Mouse (Mus musculus): ENCODE measurements around the gene Tle4. TPM values are rescaled to one million over a fixed set of nuclear protein-coding genes. Genes with fewer than 3 reads are reported as not detected.

The Tle4 gene
- total and polyA plus RNA-seq, 3 experiments = 5.8 to 10.3 (median 8.5) TPM

DNA sequence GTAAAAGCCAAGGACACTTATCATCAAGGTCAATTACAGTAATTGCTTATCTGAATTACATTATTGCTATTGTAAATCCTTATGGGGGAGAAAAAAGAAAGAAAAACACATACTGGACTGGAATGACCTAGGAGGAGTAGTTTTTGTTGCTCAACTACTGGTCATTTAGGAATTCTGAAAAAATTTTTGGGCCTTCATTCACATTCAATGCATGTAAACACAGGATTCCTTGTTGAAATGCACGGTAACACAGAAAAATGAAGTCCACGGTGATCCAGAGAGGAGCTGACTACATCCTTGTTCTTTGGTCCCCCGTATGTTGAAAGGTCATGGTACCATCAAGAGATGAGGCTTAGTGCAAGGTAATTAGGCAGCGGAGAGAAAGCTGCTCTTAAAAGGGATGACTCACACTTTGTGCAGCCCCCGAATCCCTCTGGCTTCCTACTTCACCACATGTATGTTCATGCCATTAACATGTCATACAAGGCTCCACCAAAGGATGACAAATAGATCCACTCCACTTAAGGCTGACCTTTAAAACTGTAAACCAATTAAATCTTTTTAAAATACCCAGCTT, 115.2 kb downstream of the Tle4 start:
- Histone ChIP-seq H3K27ac (no peak overlapping the region), H3K4me3 (no peak overlapping the region), H3K36me3 (ENCODE audit: control insufficient read depth, insufficient read depth, low read length) (no peaks in the 10 kb centered on the region), H3K79me2 (replicated peaks; ENCODE audit: control insufficient read depth, insufficient read depth, low read length) (no peaks in the 10 kb centered on the region), H3K27me3 (ENCODE audit: control insufficient read depth, insufficient read depth, low read length) (no peaks in the 10 kb centered on the region), H3K4me1 (ENCODE audit: control insufficient read depth, insufficient read depth, low read length) (no peaks in the 10 kb centered on the region), H3K9ac (ENCODE audit: low read depth, low read length) (no peak overlapping the region)
- TF ChIP-seq CTCF (IDR thresholded peaks at IDR 0.05) (no peak), POLR2A (IDR thresholded peaks at IDR 0.05; ENCODE audit: insufficient read depth, low read depth, low read length) (no peak), EP300 (IDR thresholded peaks at IDR 0.05; ENCODE audit: insufficient read depth, low read depth, low read length) (no peak)
- WGBS = 92% methylated on average over 5 of the region's 5 CpGs
- DNase-seq = no peak
- intact Hi-C loops (cut with DNase I) = no loop called here

DNA sequence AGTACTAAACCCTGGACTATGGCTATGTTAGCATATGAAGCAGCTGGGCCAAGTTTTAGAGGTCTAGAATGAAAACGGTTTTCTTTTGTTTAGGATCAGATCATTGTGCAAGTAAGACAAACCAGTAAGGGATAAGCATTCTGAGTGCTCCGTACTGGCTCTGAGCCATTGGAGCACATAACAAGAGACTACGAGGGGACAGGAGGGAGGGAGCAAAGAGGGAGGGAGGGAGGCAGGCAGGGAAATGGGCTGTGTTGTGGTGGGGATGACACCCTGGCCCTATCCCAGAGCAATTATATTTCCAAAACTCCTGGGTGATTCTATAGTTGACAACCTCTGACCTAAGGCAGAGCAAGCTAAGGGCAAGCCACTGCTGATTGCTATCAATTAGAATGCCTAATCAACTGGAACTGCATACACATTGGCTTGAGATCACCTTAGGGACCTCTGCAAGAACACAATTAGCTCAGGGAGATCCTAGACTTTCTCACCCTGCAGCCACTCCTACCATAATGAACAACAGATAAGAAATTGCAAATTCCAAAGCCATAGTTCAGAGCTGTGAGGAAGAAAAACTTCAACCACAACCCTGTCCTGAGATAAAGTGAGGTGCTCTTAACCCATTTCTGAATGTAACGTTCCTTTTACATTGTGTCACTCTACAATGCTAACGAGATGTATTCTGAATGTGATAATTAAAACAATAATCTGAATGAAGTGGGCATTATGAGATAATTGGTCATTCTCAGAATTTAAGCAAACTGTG, 115.9 kb downstream of the Tle4 start:
- Histone ChIP-seq H3K4me3 (no peak overlapping the region), H3K4me1 (ENCODE audit: control insufficient read depth, insufficient read depth, low read length) (no peaks in the 10 kb centered on the region), H3K9ac (ENCODE audit: low read depth, low read length) (no peak overlapping the region), H3K79me2 (replicated peaks; ENCODE audit: control insufficient read depth, insufficient read depth, low read length) (no peaks in the 10 kb centered on the region), H3K27ac (no peak overlapping the region), H3K27me3 (ENCODE audit: control insufficient read depth, insufficient read depth, low read length) (no peaks in the 10 kb centered on the region), H3K36me3 (ENCODE audit: control insufficient read depth, insufficient read depth, low read length) (no peaks in the 10 kb centered on the region)
- DNase-seq = no peak
- intact Hi-C loops (cut with DNase I) = no loop called here
- TF ChIP-seq CTCF (IDR thresholded peaks at IDR 0.05) = no peak
- TF ChIP-seq EP300 (IDR thresholded peaks at IDR 0.05; ENCODE audit: insufficient read depth, low read depth, low read length) = no peak
- no peak for TF ChIP-seq POLR2A (IDR thresholded peaks at IDR 0.05; ENCODE audit: insufficient read depth, low read depth, low read length)
- 50% methylated on average over 5 of the region's 5 CpGs for WGBS

DNA sequence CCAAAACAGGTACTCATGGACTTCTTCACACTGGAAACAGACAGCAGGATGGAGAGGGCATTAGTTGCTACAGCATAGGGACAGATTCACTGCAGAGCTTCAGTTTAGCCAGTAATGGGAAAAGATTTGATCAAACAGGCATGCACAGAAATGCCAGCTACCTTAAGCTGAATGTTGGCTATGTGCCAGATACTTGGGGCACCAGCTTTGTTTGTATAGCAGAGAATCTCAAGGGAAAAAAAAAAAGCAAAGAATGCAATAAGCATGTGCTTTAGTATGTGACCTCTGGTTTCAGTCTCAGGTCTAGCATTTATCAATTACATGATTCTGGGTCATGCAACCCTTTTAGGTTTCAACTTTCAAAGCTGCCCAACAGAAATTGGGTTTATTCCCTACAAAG, 118.1 kb downstream of the Tle4 start:
- H3K36me3 ChIP-seq (ENCODE audit: control insufficient read depth, insufficient read depth, low read length) = no peaks in the 10 kb centered on the region
- no peaks in the 10 kb centered on the region for H3K4me1 ChIP-seq (ENCODE audit: control insufficient read depth, insufficient read depth, low read length)
- no peaks in the 10 kb centered on the region for H3K79me2 ChIP-seq (replicated peaks; ENCODE audit: control insufficient read depth, insufficient read depth, low read length)
- TF ChIP-seq POLR2A (IDR thresholded peaks at IDR 0.05; ENCODE audit: insufficient read depth, low read depth, low read length) (no peak), EP300 (IDR thresholded peaks at IDR 0.05; ENCODE audit: insufficient read depth, low read depth, low read length) (no peak), CTCF (IDR thresholded peaks at IDR 0.05) (no peak)
- H3K27me3 ChIP-seq (ENCODE audit: control insufficient read depth, insufficient read depth, low read length) = no peaks in the 10 kb centered on the region
- no peak overlapping the region for H3K4me3 ChIP-seq
- no peak overlapping the region for H3K27ac ChIP-seq
- H3K9ac ChIP-seq (ENCODE audit: low read depth, low read length) = no peak overlapping the region
- DNase-seq = no peak
- intact Hi-C loops (cut with DNase I) = no loop called here

DNA sequence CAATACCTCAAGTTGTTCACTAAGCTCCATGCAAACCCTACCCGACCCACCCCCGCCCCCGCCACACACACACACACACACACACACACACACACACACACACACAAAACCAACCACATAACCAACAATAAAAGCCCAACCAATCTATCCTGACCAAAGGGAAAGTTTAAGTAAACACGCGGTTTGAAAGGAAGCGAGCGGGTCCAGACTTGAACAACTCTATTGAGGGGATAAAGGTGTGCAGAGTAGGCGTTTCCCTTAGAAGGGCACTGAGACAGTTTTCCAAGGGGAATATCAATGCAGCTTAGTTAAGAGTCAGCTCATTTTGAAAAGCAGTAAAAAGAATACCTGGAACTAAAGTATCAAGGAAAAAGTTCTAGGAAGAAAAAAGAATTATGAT, 128.5 kb downstream of the Tle4 start:
- H3K27ac ChIP-seq = no peak overlapping the region
- no peak for DNase-seq
- intact Hi-C loops (cut with DNase I) = no loop called here
- no peak overlapping the region for H3K9ac ChIP-seq (ENCODE audit: low read depth, low read length)
- H3K79me2 ChIP-seq (replicated peaks; ENCODE audit: control insufficient read depth, insufficient read depth, low read length) = no peaks in the 10 kb centered on the region
- H3K27me3 ChIP-seq (ENCODE audit: control insufficient read depth, insufficient read depth, low read length) = no peaks in the 10 kb centered on the region
- H3K4me3 ChIP-seq = no peak overlapping the region
- TF ChIP-seq CTCF (IDR thresholded peaks at IDR 0.05) (no peak), EP300 (IDR thresholded peaks at IDR 0.05; ENCODE audit: insufficient read depth, low read depth, low read length) (no peak), POLR2A (IDR thresholded peaks at IDR 0.05; ENCODE audit: insufficient read depth, low read depth, low read length) (no peak)
- 91% methylated on average over 8 of the region's 8 CpGs for WGBS
- no peaks in the 10 kb centered on the region for H3K4me1 ChIP-seq (ENCODE audit: control insufficient read depth, insufficient read depth, low read length)
- no peaks in the 10 kb centered on the region for H3K36me3 ChIP-seq (ENCODE audit: control insufficient read depth, insufficient read depth, low read length)

DNA sequence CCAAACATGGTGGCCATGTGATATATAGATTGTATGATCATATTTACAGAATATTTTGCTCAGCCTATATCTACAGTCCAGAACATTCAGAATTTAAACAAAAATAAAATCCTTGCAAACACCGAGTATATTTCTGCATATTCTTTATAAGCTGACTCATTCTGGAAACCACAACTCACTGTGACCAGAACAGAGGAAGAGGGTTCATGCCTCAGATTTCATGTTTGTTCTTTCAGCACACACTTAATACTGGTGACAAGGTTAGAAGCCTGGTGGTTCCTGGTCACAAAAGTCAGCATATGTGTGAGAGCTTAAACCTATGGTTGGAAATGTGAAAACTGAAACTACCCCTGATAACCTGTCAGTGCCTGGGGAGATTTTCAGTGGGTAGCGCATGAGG, 129.1 kb downstream of the Tle4 start:
- WGBS = 92% methylated on average over 2 of the region's 2 CpGs
- intact Hi-C loops (cut with DNase I) = no loop called here
- Histone ChIP-seq H3K4me3 (no peak overlapping the region), H3K27me3 (ENCODE audit: control insufficient read depth, insufficient read depth, low read length) (no peaks in the 10 kb centered on the region), H3K36me3 (ENCODE audit: control insufficient read depth, insufficient read depth, low read length) (peaks cover 5% of the 10 kb centered on the region; the same call in 1 of the 2 replicates), H3K79me2 (replicated peaks; ENCODE audit: control insufficient read depth, insufficient read depth, low read length) (no peaks in the 10 kb centered on the region), H3K9ac (ENCODE audit: low read depth, low read length) (no peak overlapping the region), H3K27ac (no peak overlapping the region), H3K4me1 (ENCODE audit: control insufficient read depth, insufficient read depth, low read length) (no peaks in the 10 kb centered on the region)
- DNase-seq = no peak
- no peak for TF ChIP-seq CTCF (IDR thresholded peaks at IDR 0.05)
- TF ChIP-seq POLR2A (IDR thresholded peaks at IDR 0.05; ENCODE audit: insufficient read depth, low read depth, low read length) = no peak
- no peak for TF ChIP-seq EP300 (IDR thresholded peaks at IDR 0.05; ENCODE audit: insufficient read depth, low read depth, low read length)

DNA sequence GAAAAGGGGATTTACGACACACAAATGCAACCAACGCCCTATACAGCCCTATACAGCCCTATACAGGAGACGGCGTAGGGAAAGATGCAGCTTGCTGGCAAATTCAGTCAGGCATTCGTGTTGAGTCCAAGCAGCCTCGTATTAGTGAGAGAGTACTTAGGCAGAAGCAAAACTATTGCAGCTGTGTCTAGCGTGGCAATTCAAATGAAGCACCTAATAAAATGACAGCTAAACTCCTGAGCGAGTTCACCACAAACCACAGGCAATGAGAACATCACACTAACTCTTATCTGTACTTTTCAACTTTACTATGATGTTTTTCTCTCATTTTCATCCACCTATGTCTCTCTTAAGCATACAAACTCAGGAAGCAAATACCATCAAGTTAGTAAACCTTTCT, 131.8 kb downstream of the Tle4 start:
- TF ChIP-seq EP300 (IDR thresholded peaks at IDR 0.05; ENCODE audit: insufficient read depth, low read depth, low read length) (no peak), POLR2A (IDR thresholded peaks at IDR 0.05; ENCODE audit: insufficient read depth, low read depth, low read length) (no peak), CTCF (IDR thresholded peaks at IDR 0.05) (no peak)
- Histone ChIP-seq H3K9ac (ENCODE audit: low read depth, low read length) (no peak overlapping the region), H3K27ac (no peak overlapping the region), H3K36me3 (ENCODE audit: control insufficient read depth, insufficient read depth, low read length) (peaks cover 6% of the 10 kb centered on the region; the same call in 1 of the 2 replicates), H3K4me3 (no peak overlapping the region), H3K79me2 (replicated peaks; ENCODE audit: control insufficient read depth, insufficient read depth, low read length) (no peaks in the 10 kb centered on the region), H3K4me1 (ENCODE audit: control insufficient read depth, insufficient read depth, low read length) (no peaks in the 10 kb centered on the region), H3K27me3 (ENCODE audit: control insufficient read depth, insufficient read depth, low read length) (no peaks in the 10 kb centered on the region)
- intact Hi-C loops (cut with DNase I) = no loop called here
- DNase-seq = no peak
- WGBS = 90% methylated on average over 8 of the region's 8 CpGs

Data from heart, adult 2 months (tissue).